Mouse (Mus musculus) G1E (cell line): ENCODE results near the gene Spryd7. TPM values are rescaled to one million over a fixed set of nuclear protein-coding genes. Genes with fewer than 3 reads are reported as not detected.

Experiments used
- ATAC-seq: 2 replicates; pipeline ENCODE4 v1.8.0; 2016; ENCODE audit warnings: mild to moderate bottlenecking; ENCODE audit not compliant: insufficient number of reproducible peaks, poor library complexity, low FRiP score, severe bottlenecking; ENCODE audit errors: extremely low read depth
- DNase-seq: peaks from one replicate; pipeline ENCODE4 v3.0.0; 2012; ENCODE audit warnings: low spot score
- H3K27me3 ChIP-seq: 2 replicates; pipeline ENCODE4 v1.6.1; 2012; ENCODE audit warnings: mild to moderate bottlenecking, low read length, inconsistent platforms; ENCODE audit not compliant: insufficient read depth
- H3K36me3 ChIP-seq: replicated peaks from 2 replicates; pipeline ENCODE3; 2012; ENCODE audit warnings: mild to moderate bottlenecking, inconsistent platforms
- H3K4me1 ChIP-seq: 2 replicates; pipeline ENCODE4 v1.6.1; 2012; ENCODE audit warnings: low read depth, low read length, inconsistent platforms, mixed read lengths; ENCODE audit not compliant: insufficient read depth
- H3K4me3 ChIP-seq: 2 replicates; pipeline ENCODE4 v1.5.1; 2012; ENCODE audit warnings: low read depth, mild to moderate bottlenecking, inconsistent platforms, low read length, moderate library complexity, mixed read lengths
- H3K9me3 ChIP-seq: replicated peaks from 2 replicates; pipeline ENCODE4 v1.6.1; 2012; ENCODE audit warnings: inconsistent platforms
- CTCF ChIP-seq: IDR thresholded peaks from 2 replicates; pipeline ENCODE4 v1.5.1; 2012; ENCODE audit warnings: low read depth, low read length, inconsistent platforms, mixed read lengths
- GATA1 ChIP-seq: IDR thresholded peaks from 2 replicates; pipeline ENCODE4 v1.6.1; 2012; ENCODE audit warnings: borderline replicate concordance, low read length, inconsistent platforms, mixed read lengths
- GATA2 ChIP-seq: IDR thresholded peaks from 2 replicates; pipeline ENCODE4 v1.6.1; 2012; ENCODE audit warnings: low read depth, low read length, inconsistent platforms, borderline replicate concordance
- POLR2AphosphoS5 ChIP-seq: IDR thresholded peaks from 2 replicates; pipeline ENCODE4 v1.6.1; 2012; ENCODE audit warnings: low read depth, low read length, inconsistent platforms; ENCODE audit not compliant: insufficient replicate concordance
- TAL1 ChIP-seq: conservative IDR thresholded peaks from 2 replicates; pipeline ENCODE4 v1.6.1; 2012; ENCODE audit warnings: low read depth, low read length, inconsistent platforms, mixed read lengths
- polyA plus RNA-seq: library from polyadenylated mRNA; stranded (reverse); fragments of >175 nt; gene quantifications from 2 replicates; pipeline ENCODE4 v1.2.3, GENCODE M21; 2012
- total RNA-seq, 2 experiments: library from RNA; stranded (forward) in 1 of 2; stranded (reverse) in 1 of 2; fragments of 200-1000 nt in 1 of 2; fragments of >200 nt in 1 of 2; fragmentation: Nextera tagmentation in 1 of 2; gene quantifications; 2 replicates each; pipeline ENCODE4 v1.2.3; 2014 to 2017

Spryd7 gene
- total and polyA plus RNA-seq, 3 experiments = 2.9 to 10.5 (median 7.8) TPM

GRCm38 (mm10) chr14:61536631-61537264 lies 19.9 kb downstream of the Spryd7 start:
- Histone ChIP-seq H3K36me3 (peaks cover 33% of the 10 kb centered on the region), H3K4me3 (no peak overlapping the region), H3K4me1 (no peaks in the 10 kb centered on the region), H3K9me3 (no peaks in the 10 kb centered on the region), H3K27me3 (no peaks in the 10 kb centered on the region)
- TF ChIP-seq GATA2 (no peak), CTCF (no peak), GATA1 (no peak), TAL1 (no peak), POLR2AphosphoS5 (no peak)
- no peak for ATAC-seq
- no peak for DNase-seq

- peaks cover 37% of the 10 kb centered on the region for H3K36me3 ChIP-seq
- no peak for ATAC-seq
Observed at GRCm38 (mm10) chr14:61535811-61536210, 20.9 kb downstream of the Spryd7 start.

GRCm38 (mm10) chr14:61530966-61531365 lies 25.7 kb downstream of the Spryd7 start:
- H3K36me3 ChIP-seq = peaks cover 33% of the 10 kb centered on the region
- no peak for DNase-seq
- H3K27me3 ChIP-seq = peaks cover 4% of the 10 kb centered on the region
- H3K9me3 ChIP-seq = no peaks in the 10 kb centered on the region
- peaks cover 10% of the 10 kb centered on the region for H3K4me1 ChIP-seq
- H3K4me3 ChIP-seq = no peak overlapping the region
- no peak for ATAC-seq
- TF ChIP-seq CTCF (no peak), GATA1 (no peak), GATA2 (no peak), POLR2AphosphoS5 (no peak)

More at GRCm38 (mm10) chr14:61535811-61536210, 20.9 kb downstream of the Spryd7 start:
- no peaks in the 10 kb centered on the region for H3K4me1 ChIP-seq
- no peak for DNase-seq
- no peak for TF ChIP-seq GATA1
- no peak for TF ChIP-seq GATA2
- no peak for TF ChIP-seq POLR2AphosphoS5
- no peak for TF ChIP-seq CTCF
- no peak for TF ChIP-seq TAL1
- H3K27me3 ChIP-seq = no peaks in the 10 kb centered on the region
- H3K9me3 ChIP-seq = no peaks in the 10 kb centered on the region
- no peak overlapping the region for H3K4me3 ChIP-seq

DNA sequence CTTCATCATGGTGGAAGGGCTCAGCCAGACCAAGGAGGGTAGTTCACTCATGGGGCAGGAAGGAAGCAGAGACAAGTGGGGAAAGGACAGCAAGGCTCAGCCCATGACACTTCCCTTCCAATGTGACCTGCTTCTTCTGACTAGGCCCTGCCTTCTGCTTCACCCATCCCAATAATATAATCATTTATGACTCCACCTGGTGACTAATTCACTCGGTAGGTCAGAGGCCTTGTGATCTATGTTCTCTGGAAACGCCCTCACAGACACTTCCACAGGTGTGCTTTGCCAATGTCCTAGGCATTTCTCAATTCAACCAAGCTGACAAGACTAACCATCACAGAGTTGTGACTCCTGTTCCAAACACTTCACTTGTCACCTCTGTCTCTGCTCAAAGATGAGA lies 26.3 kb downstream of the Spryd7 start:
- H3K4me1 ChIP-seq = peaks cover 10% of the 10 kb centered on the region
- no peak for ATAC-seq
- H3K4me3 ChIP-seq = no peak overlapping the region
- H3K9me3 ChIP-seq = no peaks in the 10 kb centered on the region
- TF ChIP-seq TAL1 (no peak), CTCF (no peak), POLR2AphosphoS5 (no peak), GATA1 (no peak), GATA2 (no peak)
- H3K27me3 ChIP-seq = peaks cover 10% of the 10 kb centered on the region
- peaks cover 29% of the 10 kb centered on the region for H3K36me3 ChIP-seq
- no peak for DNase-seq

GRCm38 (mm10) chr14:61529533-61529932 lies 27.2 kb downstream of the Spryd7 start:
- H3K9me3 ChIP-seq = no peaks in the 10 kb centered on the region
- TF ChIP-seq GATA1 = no peak
- no peak for TF ChIP-seq GATA2
- no peak for TF ChIP-seq CTCF
- TF ChIP-seq TAL1 = no peak
- no peak for TF ChIP-seq POLR2AphosphoS5
- peaks cover 23% of the 10 kb centered on the region for H3K36me3 ChIP-seq
- DNase-seq (peak; percentile 12), ATAC-seq (peak; percentile 40; the same call in 1 of the 2 replicates)
- H3K4me3 ChIP-seq = no peak overlapping the region
- peaks cover 10% of the 10 kb centered on the region for H3K4me1 ChIP-seq
- H3K27me3 ChIP-seq = peaks cover 17% of the 10 kb centered on the region

DNA sequence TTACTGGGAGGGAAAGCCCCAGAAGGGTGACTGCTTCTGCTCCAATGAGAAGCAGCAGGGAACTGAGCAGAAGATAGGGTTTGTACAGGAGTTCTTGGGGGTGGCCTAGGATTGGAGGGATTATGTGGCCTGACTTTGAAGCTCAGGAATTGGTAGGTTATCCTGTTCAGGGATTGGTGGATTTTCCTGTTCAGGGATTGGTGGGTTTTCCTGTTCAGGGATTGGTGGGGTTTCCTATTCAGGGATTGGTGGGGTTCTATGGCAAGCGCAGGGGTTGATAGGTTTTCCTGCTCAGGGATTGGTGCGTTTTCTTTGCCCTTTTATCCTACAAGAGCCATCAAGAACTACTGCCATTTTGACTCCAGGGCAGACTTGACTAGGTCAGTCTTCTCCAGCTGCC lies 30.7 kb downstream of the Spryd7 start:
- no peak for DNase-seq
- peaks cover 10% of the 10 kb centered on the region for H3K4me1 ChIP-seq
- no peak for TF ChIP-seq CTCF
- no peak for TF ChIP-seq GATA2
- TF ChIP-seq POLR2AphosphoS5 = no peak
- no peak for TF ChIP-seq TAL1
- no peak for TF ChIP-seq GATA1
- peaks cover 6% of the 10 kb centered on the region for H3K36me3 ChIP-seq
- ATAC-seq = no peak
- peaks cover 25% of the 10 kb centered on the region for H3K27me3 ChIP-seq
- H3K4me3 ChIP-seq = no peak overlapping the region
- H3K9me3 ChIP-seq = no peaks in the 10 kb centered on the region
